Mouse (Mus musculus) T-helper 1 cell (primary cell): ENCODE results near the gene Grik2.

Experiments
- in situ Hi-C: fragments of 300-600 bp; cut with MboI, MseI; formaldehyde crosslinking; loops from one replicate; pipeline ENCODE4 v1.15.1; 2025; ENCODE audit warnings: high pct_unique_total_duplicates

The Grik2 gene

DNA sequence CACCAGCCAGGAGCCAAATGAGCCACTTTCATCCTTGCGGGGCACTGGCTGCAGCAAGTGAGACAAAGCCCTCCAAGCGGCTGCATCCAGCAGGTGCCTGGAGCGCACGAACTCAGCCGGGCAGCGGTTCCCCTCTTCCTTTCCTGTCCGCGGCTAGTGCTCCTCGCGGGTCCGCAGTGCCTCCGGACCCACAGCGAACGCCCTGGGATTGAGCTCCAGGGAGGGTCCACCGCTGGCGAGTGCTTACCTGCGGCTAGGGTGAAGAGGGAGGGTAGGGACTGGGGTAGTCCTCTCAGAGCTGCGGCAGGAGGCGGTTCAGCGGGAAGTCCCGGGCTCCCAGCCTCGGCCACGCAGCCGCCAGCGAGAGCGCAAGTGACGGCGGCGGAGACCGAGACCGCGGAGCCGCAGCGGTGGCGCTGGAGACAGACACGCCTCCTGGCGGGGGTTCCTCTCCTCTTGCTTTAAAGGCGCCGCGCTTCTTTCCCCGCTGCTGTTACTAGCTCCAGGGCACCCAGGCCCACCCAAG lies at the start of gene Grik2:
Grik2 (minus strand) TSS at position 386 of the 526 bp plus-strand sequence.
- in situ Hi-C loops: no loop called here

DNA sequence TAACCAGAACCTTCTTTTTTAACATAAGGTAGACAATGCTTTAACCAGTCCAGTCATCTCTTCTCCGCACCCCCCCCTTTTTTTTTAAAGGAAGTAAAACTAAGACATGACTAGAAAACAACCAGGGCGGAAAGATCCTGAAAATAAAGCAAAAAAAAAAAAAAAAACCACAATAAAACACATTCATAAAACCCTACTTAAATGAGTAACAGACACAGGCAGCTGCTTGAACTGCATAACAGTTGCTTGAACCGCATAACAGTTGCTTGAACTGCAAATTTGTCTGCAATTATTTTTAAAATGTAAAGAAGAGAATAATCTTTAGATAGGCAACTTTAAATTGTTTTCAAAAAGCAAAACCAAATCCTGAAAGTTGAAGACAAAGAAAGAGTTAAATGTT lies 45.8 kb upstream of the Grik2 start:
- in situ Hi-C loops: no loop called here

DNA sequence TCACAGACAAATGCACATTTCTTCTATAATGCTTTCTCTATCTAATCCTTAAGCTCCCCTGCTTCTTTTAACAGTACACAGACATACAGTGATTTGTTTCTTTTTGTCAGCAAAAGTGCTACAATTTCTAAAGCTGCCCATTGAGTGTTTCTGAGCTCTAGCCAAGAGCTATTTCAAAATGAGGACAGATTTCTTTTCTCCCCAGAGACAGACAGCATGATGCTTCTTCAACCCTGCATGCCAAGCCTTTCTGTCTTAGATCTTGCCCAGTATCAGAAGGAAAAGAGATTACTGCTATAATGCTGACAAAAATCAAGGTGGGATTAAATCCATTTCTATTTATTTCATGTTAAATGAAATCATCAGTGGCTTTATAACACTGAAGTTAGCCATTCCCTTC lies 18.7 kb upstream of the Grik2 start:
- in situ Hi-C loops: no loop called here

DNA sequence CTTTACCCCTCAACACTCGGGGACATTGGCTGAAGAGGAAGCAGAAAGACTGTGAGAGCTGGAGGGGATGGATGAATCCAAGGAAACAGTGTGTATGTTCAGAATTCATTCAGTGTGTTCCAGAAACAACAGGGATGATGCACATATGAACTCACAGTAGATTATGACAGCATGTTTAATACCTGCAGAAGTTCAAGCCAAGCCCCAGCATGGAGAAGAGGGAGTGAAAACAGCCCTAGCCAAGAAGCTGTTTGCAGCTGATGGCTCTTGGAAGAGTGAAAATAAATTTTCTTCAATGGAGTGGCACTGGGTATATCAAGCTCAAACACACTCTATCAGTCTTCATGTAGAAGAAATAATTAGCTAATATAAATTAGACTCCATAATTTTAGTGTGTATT lies 12.4 kb upstream of the Grik2 start:
- in situ Hi-C loops: no loop called here

DNA sequence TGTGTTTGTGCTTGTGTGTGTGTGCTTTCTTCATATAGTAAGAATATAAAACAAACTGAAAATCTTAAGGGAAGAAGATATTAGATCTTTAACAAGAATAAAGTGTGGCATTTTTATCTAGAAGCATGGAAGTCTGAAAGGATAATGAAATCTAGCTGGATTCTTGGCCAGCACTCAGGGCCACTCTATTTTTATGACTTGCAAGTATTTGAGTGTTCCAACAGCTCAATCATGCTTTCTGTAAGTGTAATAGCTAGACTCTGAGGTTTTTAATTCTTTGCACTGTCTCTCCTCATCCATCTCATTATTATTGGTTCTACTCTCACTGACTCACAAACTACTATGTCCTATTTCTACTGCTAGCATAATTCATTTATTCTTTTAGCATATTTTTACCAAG lies 5.6 kb upstream of the Grik2 start:
- in situ Hi-C loops: no loop called here

DNA sequence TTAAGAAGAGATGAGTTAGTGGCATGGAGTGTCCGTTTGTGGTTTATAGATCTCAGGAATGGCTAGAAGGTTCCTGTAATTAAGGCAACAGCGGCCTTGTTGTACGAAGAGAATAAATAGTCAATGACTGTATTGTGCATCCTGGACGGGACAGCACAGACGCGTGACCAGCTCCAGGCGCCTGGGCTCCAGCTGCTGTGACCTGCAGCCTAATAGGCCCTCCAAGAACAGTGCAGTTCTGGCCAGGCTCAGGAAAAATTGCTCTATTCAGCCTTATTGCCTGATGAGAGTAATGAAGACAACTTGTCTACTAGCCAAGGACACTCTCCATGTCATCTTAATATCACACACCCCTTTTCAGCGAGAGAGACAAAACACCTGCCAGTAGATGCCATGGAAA lies 1.8 kb upstream of the Grik2 start:
- in situ Hi-C loops: no loop called here

DNA sequence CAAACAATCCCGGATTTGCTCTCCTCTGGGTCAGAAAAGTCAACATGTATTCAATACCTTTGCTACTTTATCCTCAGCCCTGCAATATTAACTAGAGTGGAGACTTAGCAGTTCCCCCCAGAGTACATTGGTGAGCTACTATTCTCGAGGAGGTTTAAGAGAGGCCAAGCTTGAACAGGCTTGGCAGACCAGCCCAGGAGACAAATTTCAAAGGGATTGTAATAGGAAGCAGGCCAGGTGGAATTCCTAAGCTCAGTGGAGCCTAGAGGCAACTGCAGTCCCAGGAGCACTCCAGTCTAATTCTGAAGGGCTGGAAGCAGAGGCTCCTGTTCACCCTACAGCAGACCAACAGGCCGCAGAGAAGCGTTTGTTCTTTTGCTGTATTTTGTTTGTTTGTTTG lies 1.1 kb upstream of the Grik2 start:
- in situ Hi-C loops: no loop called here

DNA sequence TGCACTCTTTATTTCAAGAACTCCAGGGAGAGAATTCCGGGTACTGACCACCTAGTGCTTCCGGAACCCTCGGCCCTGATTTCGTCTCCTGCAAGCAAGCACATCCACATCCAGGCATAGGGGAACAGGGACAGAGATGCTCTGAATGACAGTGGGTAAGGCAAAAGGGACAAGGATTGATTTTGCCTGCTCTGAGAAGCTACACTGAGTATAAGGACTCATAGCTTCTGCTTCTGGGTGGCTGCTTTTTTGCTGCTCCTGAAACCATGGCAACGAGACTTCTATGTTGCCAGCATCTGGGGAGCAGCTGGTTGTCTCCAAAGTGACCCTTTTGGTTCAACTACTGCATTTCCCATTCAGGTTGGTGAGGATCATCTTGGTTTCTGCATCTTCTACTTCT lies 348 bp upstream of the Grik2 start:
- in situ Hi-C loops: no loop called here

DNA sequence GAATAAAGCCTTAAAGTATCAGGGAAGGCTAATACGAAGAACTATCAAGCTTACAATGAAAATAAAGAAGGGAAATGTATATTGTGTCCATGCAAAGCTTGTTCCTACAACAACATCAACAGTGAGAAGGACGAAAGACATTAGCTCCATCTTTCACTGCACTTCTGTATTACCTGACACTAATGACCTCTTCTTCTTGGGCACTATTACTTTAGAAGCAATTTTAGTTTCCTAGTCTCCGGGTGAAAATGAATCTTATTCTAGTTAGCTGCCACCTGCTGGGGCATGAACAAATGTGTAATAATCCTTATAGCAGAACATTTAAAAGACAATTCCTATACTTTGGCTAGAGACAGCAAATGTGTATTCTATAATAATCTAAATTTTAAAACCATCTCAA lies 1.9 kb downstream of the Grik2 start:
- in situ Hi-C loops: no loop called here

DNA sequence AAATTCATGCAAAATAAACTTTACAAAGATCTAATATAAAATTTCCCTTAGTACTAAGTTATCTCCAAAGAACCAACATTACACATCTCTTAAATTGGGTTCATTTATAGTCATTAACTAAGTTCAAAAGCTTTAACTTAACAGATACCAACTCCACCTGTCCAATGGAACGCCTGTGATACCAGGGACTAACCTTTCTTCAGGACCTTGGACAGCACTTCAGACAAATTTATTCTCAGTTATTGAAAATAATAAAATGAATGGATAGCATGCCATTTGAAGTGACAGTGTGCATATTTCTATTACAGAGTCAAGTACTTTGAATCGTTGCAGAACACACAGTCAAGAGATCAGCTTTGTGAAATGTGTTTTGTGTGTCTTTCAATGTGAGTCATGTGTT lies 3.1 kb downstream of the Grik2 start:
- in situ Hi-C loops: no loop called here

DNA sequence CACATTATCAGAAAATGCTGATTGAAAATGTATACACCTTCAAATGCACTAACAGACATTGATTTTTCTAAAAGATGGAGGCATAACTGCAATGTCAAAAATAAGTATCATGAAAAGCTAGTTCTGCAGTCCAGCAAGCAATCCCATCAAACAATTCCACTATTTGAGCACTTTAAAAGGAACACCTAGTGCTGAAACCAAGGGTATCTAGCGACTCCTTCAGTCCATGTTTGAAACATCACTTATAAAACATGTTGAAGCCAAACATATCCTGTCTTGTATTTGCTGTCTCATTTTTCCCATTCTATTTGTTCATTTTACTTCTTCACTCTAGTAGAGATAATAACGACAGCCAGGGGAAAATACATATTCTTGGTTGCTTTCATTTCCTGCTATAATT lies 3.7 kb downstream of the Grik2 start:
- in situ Hi-C loops: no loop called here

DNA sequence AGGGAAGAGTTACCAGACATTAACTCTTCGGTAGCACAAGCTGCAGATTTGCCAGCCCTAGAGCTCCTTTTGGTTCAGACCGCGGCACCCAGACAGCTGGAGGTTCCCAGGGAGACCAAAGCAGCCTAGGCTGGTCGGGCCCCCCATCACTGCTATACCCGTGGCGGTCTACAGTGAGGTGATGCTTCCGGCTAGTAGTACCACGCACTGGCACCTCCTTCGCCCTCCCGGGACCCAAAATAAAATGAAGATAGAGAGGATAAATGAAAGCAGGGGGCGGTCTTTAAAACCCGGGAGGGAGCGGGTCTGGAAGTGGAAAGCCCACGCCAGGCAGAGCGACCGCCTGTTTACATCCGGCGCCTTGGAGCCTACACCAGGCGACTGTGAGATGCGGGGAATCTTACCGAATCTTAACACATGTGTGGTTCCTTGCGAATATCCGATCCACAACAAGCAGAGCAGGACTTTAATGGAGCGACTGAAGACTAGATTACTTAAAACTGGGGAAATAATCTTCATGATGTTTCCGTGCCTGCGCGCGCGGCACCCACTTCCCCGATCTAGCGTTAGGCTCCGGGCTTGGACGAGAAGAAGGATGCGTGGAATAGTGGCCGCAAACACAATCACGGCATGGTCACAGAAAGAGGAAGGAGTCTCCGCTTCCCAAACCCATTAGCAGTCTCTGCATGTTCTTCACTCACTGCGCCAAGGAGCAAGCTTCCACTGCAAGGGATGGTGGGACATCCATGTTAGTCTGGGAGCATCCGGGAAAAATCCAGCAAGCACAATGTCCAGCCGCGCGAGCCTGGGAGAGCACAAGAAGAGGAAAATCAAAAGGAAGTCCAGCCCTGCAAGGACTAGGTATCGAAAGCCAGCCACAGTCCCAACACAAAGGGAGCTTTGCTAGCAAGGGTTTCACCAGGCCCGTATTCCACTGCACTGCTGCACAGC lies 5.5 kb downstream of the Grik2 start:
- in situ Hi-C loops: no loop called here

DNA sequence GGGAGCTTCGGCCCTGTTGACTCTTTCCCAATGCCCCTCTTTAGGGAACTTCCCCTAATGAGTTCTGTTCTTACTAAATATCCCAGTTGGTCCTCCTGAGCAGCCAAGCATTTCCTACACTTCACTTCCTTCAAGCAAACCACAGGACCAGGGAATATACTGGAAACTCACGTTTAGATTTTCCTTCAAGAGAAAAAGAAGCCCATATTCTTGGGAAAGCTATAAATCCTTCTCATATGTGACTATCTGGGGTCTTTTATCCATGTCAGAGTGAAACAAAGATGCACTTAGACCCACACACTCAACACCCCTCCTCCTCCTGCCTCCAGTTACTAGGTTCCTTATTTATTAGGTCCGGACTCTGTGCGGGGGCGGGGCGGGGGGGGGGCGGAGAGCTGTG lies 6.5 kb downstream of the Grik2 start:
- in situ Hi-C loops: no loop called here

DNA sequence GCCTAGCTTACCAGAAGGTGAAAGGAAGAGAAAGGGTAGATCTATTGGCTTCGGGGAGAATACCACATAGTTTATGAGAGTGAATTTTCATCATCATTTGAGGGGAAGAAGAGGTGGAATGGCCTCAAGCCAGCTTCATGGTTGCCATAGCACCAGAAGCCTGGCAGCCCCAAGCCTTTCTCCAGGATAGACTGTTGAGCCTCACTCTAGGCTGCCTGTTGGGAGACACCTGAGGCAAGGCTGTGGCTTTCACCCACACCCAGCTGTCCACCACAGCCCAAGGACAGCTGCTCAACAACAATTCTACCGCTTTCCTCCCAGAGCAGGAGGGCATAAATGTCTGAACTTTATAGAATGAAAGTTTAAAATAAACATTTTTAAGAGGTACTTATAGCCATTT lies 8.1 kb downstream of the Grik2 start:
- in situ Hi-C loops: no loop called here

DNA sequence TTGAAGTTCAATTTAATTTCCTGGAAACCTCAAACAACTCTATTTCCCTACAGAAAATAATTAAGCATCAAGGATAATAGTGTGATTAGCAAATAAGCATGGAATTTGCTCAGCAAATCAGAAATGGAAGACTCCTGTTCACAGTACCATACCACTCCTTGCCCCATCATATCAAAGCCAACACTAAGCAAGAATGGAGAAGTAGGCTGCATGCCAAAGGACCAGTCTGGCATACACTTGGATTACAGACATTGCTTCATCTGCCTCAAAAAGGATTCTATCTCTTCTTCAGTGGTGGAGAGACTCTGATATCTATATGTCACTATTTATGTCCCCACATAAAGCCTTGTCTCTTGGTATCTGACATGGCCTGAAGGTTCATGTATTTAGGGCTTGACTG lies 19.7 kb downstream of the Grik2 start:
- in situ Hi-C loops: no loop called here

DNA sequence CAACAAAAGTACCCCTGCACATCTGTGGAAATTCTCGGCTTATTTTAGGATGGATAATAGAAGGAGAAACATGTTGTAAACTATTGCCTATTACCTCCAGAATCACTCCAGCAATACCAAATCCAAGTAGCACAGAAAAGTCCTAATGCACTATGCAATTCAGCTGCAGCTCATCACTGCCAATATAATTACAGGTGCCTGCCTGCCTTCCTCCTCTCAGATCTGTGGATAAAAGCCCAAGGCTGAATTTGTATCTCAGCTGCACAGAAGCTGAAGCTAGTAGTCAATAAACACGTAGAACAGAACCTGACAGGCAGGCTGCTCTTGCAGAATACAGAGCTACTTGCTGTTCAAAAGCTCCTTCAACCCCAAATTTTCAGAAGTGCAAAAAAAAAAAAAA lies 21.0 kb downstream of the Grik2 start:
- in situ Hi-C loops: no loop called here

DNA sequence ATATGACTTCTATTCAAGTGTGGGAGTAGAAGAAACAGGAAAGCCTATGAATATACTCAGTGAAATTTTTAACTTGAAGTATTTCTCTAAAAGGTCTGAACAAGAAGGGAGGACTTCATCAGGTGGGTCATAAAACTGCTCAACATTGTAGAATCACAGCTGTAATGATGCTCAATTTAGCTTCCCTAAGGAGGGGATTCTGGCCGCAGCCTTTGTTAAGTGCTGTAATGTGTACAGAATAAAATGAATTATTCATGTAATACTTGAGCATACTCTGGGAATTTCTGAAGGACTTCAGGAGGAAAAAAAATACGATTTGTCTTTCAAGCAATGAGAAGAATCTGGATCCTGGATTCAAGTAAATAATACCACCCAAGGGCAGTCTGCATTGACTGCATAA lies 26.0 kb downstream of the Grik2 start:
- in situ Hi-C loops: no loop called here

DNA sequence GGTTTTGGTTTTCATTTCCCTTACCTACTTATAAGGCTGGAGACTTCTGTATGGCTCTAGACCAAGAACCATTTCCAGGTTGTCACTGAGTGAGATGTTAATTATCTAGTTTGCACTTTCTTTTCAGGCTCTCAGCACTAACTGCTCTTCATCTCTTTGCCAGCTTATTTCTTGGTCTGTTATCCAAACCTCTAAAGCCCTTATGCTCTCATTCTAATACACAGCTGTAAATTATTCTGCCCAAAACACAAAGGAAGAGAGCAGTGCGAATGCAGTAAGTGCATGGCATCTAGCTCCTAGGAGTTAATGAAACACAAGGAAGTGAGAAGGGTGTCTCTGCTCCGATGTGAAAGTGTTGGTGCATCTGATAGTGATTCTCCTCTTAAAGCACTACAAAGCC lies 36.8 kb downstream of the Grik2 start:
- in situ Hi-C loops: no loop called here

DNA sequence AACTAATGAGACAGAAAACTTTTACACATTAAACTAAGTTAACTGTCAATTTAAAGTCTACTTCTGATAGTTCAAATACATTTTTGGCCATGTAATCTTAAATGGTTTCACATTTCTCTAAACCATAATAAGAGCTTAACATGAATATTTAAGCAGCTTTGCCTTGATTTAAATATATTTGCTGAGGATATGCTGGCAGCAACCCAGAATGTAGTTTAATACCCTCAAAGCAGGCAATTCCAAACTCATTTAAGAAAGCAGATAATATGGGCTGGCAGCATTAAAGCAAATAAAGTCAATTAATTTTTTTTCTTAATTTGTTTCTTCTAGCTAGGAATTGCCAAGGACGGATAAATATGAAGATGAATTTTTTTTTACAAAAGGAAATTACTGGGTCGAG lies 56.7 kb downstream of the Grik2 start:
- in situ Hi-C loops: no loop called here

DNA sequence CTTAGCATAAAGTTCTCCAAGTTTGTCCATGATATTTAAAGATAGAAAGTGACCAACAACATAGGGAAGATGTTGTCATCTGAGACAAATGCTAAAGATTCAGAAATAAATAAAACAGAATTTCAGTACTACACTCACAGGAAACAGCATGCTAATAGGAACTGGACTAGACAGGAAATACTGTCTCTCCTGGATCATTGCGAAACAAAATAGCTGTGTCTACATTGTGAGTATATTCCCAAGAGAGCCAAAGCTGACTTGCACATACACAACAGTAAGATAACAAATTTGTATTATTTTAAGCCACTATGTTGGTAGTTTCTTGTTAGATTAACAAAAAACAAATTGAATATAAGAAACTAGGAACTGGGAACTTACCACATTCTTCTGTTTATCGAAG lies 64.9 kb downstream of the Grik2 start:
- in situ Hi-C loops: no loop called here

DNA sequence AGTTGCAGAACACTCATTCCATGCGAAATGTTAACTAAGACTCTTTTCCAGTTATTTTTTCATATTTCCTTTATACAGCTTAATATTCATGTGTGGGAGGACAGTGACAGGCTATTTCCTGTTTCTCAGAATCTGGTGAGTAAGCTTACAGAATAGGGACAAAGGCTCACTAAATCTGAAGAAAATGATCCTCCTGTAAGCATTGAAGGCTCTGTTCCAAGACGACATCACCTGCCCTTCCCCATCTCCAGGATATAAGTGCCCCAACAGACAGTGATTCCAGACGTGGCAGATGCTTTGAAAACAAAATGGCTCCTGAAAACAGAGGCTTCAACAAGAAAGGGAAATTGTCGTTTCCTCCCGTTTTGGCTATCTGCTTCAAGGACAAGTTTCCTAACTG lies 71.7 kb downstream of the Grik2 start:
- in situ Hi-C loops: no loop called here

DNA sequence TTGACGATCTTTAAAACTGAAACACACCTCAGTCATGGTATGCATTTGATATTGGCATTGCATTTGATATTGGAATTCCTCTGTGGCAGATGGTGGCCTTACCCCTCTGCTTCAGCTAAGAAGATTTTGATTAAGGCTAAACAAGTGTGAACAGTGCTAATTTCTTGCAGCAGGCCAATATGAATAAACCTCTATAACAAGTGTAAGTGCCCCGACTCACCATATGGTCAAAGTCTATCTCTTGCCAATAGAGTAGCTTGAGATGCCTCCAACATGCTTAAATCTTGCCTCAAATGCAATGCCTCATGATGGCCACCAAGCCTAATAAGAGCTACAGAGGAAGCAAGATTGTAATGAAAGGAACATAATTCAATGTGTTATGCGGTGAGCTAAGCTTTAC lies 78.8 kb downstream of the Grik2 start:
- in situ Hi-C loops: no loop called here

DNA sequence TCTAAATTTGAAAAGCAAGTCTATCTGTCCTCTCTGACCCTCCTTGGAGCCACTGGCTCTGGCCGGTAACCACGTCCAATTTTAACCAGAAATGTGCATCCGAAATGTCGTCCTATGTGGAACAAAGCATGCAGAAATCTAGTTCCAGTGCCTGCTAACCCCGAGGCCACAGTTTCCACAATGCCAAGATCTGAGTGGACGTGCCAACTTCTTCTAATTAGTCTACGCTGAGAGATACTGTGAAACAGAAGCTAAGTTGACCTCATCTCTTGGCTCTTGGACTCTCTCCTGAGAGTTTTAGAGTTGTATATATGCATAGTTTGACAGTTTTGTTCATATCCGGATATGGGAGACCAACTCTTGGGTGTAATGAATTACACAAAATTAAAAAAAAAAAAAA lies 84.1 kb downstream of the Grik2 start:
- in situ Hi-C loops: no loop called here

DNA sequence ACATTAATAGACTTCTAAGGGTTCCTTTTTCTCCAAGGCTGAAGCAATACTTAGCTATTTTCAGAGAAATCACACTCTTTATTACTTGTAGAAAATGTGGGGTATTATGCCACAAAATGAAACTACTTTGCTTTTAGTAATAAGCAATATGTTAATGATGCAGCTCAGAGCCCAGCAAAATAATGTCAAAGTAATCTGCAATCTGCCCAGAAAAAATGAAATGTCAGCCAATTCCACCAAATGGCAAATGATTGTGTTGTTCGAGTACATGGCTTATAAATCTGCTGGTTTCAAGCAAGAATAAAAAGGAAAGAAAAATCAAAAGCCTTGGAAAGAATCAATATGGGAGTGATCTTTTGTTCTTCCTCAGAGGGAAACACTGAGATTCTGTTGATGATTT lies 136.2 kb downstream of the Grik2 start:
- in situ Hi-C loops: no loop called here
